Mouse (Mus musculus) megakaryocyte, embryonic 14.5 days (primary cell): Measurements from ENCODE around the gene Clic4.

Source experiments
- FLI1 ChIP-seq: IDR thresholded peaks from 2 replicates; pipeline ENCODE4 v1.6.1; 2012; ENCODE audit warnings: low read length, inconsistent platforms, mixed read lengths
- GATA1 ChIP-seq: IDR thresholded peaks from 3 replicates; pipeline ENCODE4 v1.6.1; 2012; ENCODE audit warnings: mixed read lengths, low read length, inconsistent platforms, borderline replicate concordance

DNA sequence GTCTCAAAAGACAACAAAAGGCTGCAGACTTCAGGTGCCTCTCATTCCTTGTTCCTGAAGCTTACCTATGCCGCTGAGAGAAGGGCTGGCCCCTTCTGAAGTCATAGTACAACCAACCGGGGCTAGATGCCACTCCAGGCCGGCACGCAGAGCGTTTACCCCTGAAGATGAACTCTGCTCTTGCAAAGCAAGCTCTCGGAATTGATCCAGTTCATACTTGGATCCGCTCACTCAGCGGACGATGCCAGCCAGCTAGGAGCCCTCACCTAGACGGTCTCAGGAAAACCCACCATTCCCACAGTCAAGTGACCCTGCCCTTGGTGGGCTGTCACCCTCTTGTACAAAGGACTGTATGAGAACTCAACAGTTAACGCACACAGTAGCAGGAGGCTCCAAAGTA lies 26.8 kb downstream of the Clic4 start:
- TF ChIP-seq FLI1 (no peak), GATA1 (no peak)
